Mouse (Mus musculus): ENCODE data around the gene Ddx49. TPM values are rescaled to one million over a fixed set of nuclear protein-coding genes. Genes with fewer than 3 reads are reported as not detected.

Ddx49 gene
- polyA plus RNA-seq, 1 experiment from 2014 or later: 32.6 TPM

GRCm38 (mm10) chr8:70282603-70283135 lies 19.6 kb downstream of the Ddx49 start, which contains the start of gene Homer3:
Gene Homer3 (plus strand): TSS chr8:70282827.
- peaks cover 33% of the 10 kb centered on the region for H3K36me3 ChIP-seq
- WGBS: 0% methylated on average over 35 of the region's 36 CpGs
- H3K27me3 ChIP-seq (replicated peaks): no peaks in the 10 kb centered on the region
- peak within 1 kb of the TSS; percentile 75 for H3K4me2 ChIP-seq
- ATAC-seq (ENCODE audit: extremely low read depth, insufficient number of reproducible peaks, low FRiP score, low TSS enrichment): peak; percentile 77
- peak within 1 kb of the TSS; percentile 79 for H3K27ac ChIP-seq (replicated peaks)
- peak within 1 kb of the TSS; percentile 95 for H3K9ac ChIP-seq
- peaks cover 56% of the 10 kb centered on the region for H3K4me1 ChIP-seq
- H3K4me3 ChIP-seq: peak within 1 kb of the TSS; percentile 75
- 0 out of 2 replicates have a peak, but pooled peaks cover 3% of the 10 kb centered on the region for H3K9me3 ChIP-seq

- Histone ChIP-seq H3K9me3 (no peaks in the 10 kb centered on the region), H3K36me3 (peaks cover 17% of the 10 kb centered on the region), H3K27me3 (replicated peaks) (no peaks in the 10 kb centered on the region), H3K4me2 (no peak overlapping the region), H3K4me3 (no peak overlapping the region), H3K4me1 (peaks cover 60% of the 10 kb centered on the region), H3K27ac (replicated peaks) (peak overlapping the region; percentile 79), H3K9ac (0 out of 2 replicates have a peak overlapping the region, but pooled peaks have one; percentile 8)
- WGBS: 39% methylated on average over 3 of the region's 3 CpGs
- no peak for ATAC-seq (ENCODE audit: extremely low read depth, insufficient number of reproducible peaks, low FRiP score, low TSS enrichment)
Measured at GRCm38 (mm10) chr8:70281001-70281400, 21.3 kb downstream of the Ddx49 start.

GRCm38 (mm10) chr8:70279266-70279665 lies 23.0 kb downstream of the Ddx49 start:
- Histone ChIP-seq H3K4me1 (peaks cover 54% of the 10 kb centered on the region), H3K4me3 (no peak overlapping the region), H3K9ac (peak overlapping the region; percentile 59), H3K27me3 (replicated peaks) (no peaks in the 10 kb centered on the region), H3K36me3 (no peaks in the 10 kb centered on the region), H3K9me3 (no peaks in the 10 kb centered on the region), H3K4me2 (no peak overlapping the region; the same call in 1 of the 2 replicates), H3K27ac (replicated peaks) (peak overlapping the region; percentile 72)
- ATAC-seq (ENCODE audit: extremely low read depth, insufficient number of reproducible peaks, low FRiP score, low TSS enrichment): no peak
- 33% methylated on average over 8 of the region's 8 CpGs for WGBS

- Histone ChIP-seq H3K27me3 (replicated peaks) (no peaks in the 10 kb centered on the region), H3K4me1 (peaks cover 49% of the 10 kb centered on the region), H3K27ac (replicated peaks) (no peak overlapping the region; the same call in 1 of the 2 replicates), H3K4me3 (no peak overlapping the region), H3K9me3 (no peaks in the 10 kb centered on the region), H3K4me2 (peak overlapping the region; percentile 7; the same call in 1 of the 2 replicates), H3K36me3 (no peaks in the 10 kb centered on the region), H3K9ac (peak overlapping the region; percentile 59)
- no peak for ATAC-seq (ENCODE audit: extremely low read depth, insufficient number of reproducible peaks, low FRiP score, low TSS enrichment)
- 61% methylated on average over 15 of the region's 15 CpGs for WGBS
Measured at GRCm38 (mm10) chr8:70278175-70278574, 24.1 kb downstream of the Ddx49 start.

GRCm38 (mm10) chr8:70276476-70276875 lies 25.8 kb downstream of the Ddx49 start:
- Histone ChIP-seq H3K4me3 (no peak overlapping the region), H3K4me2 (no peak overlapping the region), H3K9ac (no peak overlapping the region), H3K27me3 (replicated peaks) (no peaks in the 10 kb centered on the region), H3K4me1 (peaks cover 40% of the 10 kb centered on the region), H3K9me3 (no peaks in the 10 kb centered on the region), H3K27ac (replicated peaks) (peak overlapping the region; percentile 72), H3K36me3 (no peaks in the 10 kb centered on the region)
- peak; percentile 27; the same call in 1 of the 2 replicates for ATAC-seq (ENCODE audit: extremely low read depth, insufficient number of reproducible peaks, low FRiP score, low TSS enrichment)
- 70% methylated on average over 3 of the region's 3 CpGs for whole genome bisulfite sequencing

GRCm38 (mm10) chr8:70274350-70274749 lies 27.9 kb downstream of the Ddx49 start:
- Histone ChIP-seq H3K36me3 (no peaks in the 10 kb centered on the region), H3K9ac (no peak overlapping the region), H3K27ac (replicated peaks) (no peak overlapping the region), H3K27me3 (replicated peaks) (no peaks in the 10 kb centered on the region), H3K9me3 (no peaks in the 10 kb centered on the region), H3K4me3 (no peak overlapping the region), H3K4me1 (peaks cover 25% of the 10 kb centered on the region), H3K4me2 (no peak overlapping the region)
- no peak for ATAC-seq (ENCODE audit: extremely low read depth, insufficient number of reproducible peaks, low FRiP score, low TSS enrichment)

GRCm38 (mm10) chr8:70272949-70273348 lies 29.3 kb downstream of the Ddx49 start:
- H3K4me1 ChIP-seq: peaks cover 24% of the 10 kb centered on the region
- H3K9ac ChIP-seq: no peak overlapping the region
- no peak overlapping the region for H3K27ac ChIP-seq (replicated peaks)
- H3K4me2 ChIP-seq: no peak overlapping the region
- 41% methylated on average over 3 of the region's 3 CpGs for WGBS
- no peaks in the 10 kb centered on the region for H3K27me3 ChIP-seq (replicated peaks)
- ATAC-seq (ENCODE audit: extremely low read depth, insufficient number of reproducible peaks, low FRiP score, low TSS enrichment): peak; percentile 71; the same call in 1 of the 2 replicates
- H3K4me3 ChIP-seq: no peak overlapping the region
- no peaks in the 10 kb centered on the region for H3K9me3 ChIP-seq
- H3K36me3 ChIP-seq: no peaks in the 10 kb centered on the region

GRCm38 (mm10) chr8:70268799-70269565 lies 33.3 kb downstream of the Ddx49 start:
- H3K9me3 ChIP-seq: no peaks in the 10 kb centered on the region
- peaks cover 19% of the 10 kb centered on the region for H3K4me1 ChIP-seq
- no peak overlapping the region for H3K4me2 ChIP-seq
- 0 out of 2 replicates have a peak overlapping the region, but pooled peaks have one; percentile 17 for H3K27ac ChIP-seq (replicated peaks)
- peaks cover 26% of the 10 kb centered on the region for H3K36me3 ChIP-seq
- no peak overlapping the region for H3K9ac ChIP-seq
- 48% methylated on average over 11 of the region's 11 CpGs for WGBS
- H3K27me3 ChIP-seq (replicated peaks): no peaks in the 10 kb centered on the region
- no peak for ATAC-seq (ENCODE audit: extremely low read depth, insufficient number of reproducible peaks, low FRiP score, low TSS enrichment)
- no peak overlapping the region for H3K4me3 ChIP-seq

- no peak overlapping the region for H3K9ac ChIP-seq
- 0 out of 2 replicates have a peak overlapping the region, but pooled peaks have one; percentile 17 for H3K27ac ChIP-seq (replicated peaks)
- peaks cover 32% of the 10 kb centered on the region for H3K36me3 ChIP-seq
- no peak for ATAC-seq (ENCODE audit: extremely low read depth, insufficient number of reproducible peaks, low FRiP score, low TSS enrichment)
- 65% methylated on average over 5 of the region's 5 CpGs for WGBS
- H3K4me1 ChIP-seq: peaks cover 17% of the 10 kb centered on the region
- H3K4me3 ChIP-seq: no peak overlapping the region
- no peak overlapping the region for H3K4me2 ChIP-seq
- H3K9me3 ChIP-seq: no peaks in the 10 kb centered on the region
- no peaks in the 10 kb centered on the region for H3K27me3 ChIP-seq (replicated peaks)
Measured at GRCm38 (mm10) chr8:70268311-70268710, 34.0 kb downstream of the Ddx49 start.

- no peak for ATAC-seq (ENCODE audit: extremely low read depth, insufficient number of reproducible peaks, low FRiP score, low TSS enrichment)
- H3K27me3 ChIP-seq (replicated peaks): no peaks in the 10 kb centered on the region
- H3K9ac ChIP-seq: no peak overlapping the region
- H3K9me3 ChIP-seq: no peaks in the 10 kb centered on the region
- H3K36me3 ChIP-seq: peaks cover 39% of the 10 kb centered on the region
- H3K4me3 ChIP-seq: no peak overlapping the region
- peaks cover 12% of the 10 kb centered on the region; the same call in 1 of the 2 replicates for H3K4me1 ChIP-seq
- 79% methylated on average over 3 of the region's 3 CpGs for WGBS
- no peak overlapping the region for H3K27ac ChIP-seq (replicated peaks)
- no peak overlapping the region for H3K4me2 ChIP-seq
Measured at GRCm38 (mm10) chr8:70267674-70268073, 34.6 kb downstream of the Ddx49 start.

- H3K27ac ChIP-seq (replicated peaks): peak overlapping the region; percentile 63; the same call in 1 of the 2 replicates
- no peak overlapping the region for H3K4me2 ChIP-seq
- peaks cover 16% of the 10 kb centered on the region for H3K4me1 ChIP-seq
- WGBS: 21% methylated on average over 2 of the region's 2 CpGs
- no peak overlapping the region for H3K4me3 ChIP-seq
- ATAC-seq (ENCODE audit: extremely low read depth, insufficient number of reproducible peaks, low FRiP score, low TSS enrichment): 0 out of 2 replicates have a peak, but pooled peaks have one; percentile 16
- H3K9ac ChIP-seq: peak overlapping the region; percentile 44; the same call in 1 of the 2 replicates
- peaks cover 99% of the 10 kb centered on the region for H3K36me3 ChIP-seq
- no peaks in the 10 kb centered on the region for H3K9me3 ChIP-seq
- no peaks in the 10 kb centered on the region for H3K27me3 ChIP-seq (replicated peaks)
Measured at GRCm38 (mm10) chr8:70259043-70259442, 43.2 kb downstream of the Ddx49 start.

Measured in heart, embryonic 13.5 days (tissue).